Mouse (Mus musculus): ENCODE results near the gene Rmdn2.

- TF ChIP-seq CTCF (IDR thresholded peaks at IDR 0.05; ENCODE audit: borderline replicate concordance, insufficient read depth, low read length) (no peak), POLR2A (IDR thresholded peaks at IDR 0.05; ENCODE audit: low read depth, low read length) (no peak)
Measured at GRCm38 (mm10) chr17:79600108-79600507, 11.6 kb upstream of the Rmdn2 start.
